Mouse (Mus musculus) cerebellum, adult 2 months (tissue): ENCODE measurements around the gene Tmem184b.

Experiments used
- CTCF ChIP-seq: fragments of 200-500 bp; IDR thresholded peaks from 2 replicates; pipeline ENCODE4 v1.5.1; 2011; ENCODE audit warnings: low read depth, mild to moderate bottlenecking, control low read depth, low read length, moderate library complexity, borderline replicate concordance; ENCODE audit not compliant: insufficient read depth
- POLR2A ChIP-seq: fragments of 200-500 bp; IDR thresholded peaks from 2 replicates; pipeline ENCODE4 v1.6.1; 2011; ENCODE audit warnings: low read length, control low read depth, borderline replicate concordance; ENCODE audit not compliant: insufficient read depth

DNA sequence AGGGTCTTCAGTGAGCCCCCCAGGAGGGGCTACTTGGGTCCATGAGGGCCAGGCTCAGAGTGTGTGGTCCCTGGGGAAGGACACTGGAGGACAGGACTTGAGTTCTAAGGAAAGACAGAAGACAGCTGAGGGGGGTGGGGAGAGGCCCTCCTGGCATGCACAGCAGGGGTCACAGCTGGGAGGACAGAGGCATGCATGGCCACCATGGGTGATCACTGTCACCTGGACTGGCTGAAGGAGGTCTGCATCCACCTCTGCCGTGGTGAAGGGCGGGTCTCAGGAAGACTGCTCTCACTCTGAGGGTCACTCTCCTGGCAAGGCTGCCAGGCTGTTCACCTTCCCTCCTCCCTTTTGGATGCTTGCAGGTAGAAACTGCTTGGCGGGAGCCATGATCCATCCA is 79.0 kb downstream of the Tmem184b start:
- TF ChIP-seq CTCF (no peak), POLR2A (no peak)
